Mouse (Mus musculus) macrophage (primary cell): ENCODE results near the gene Zcchc3. TPM values are rescaled to one million over a fixed set of nuclear protein-coding genes. Genes with fewer than 3 reads are reported as not detected.
"Not testable (repeated sequence)": the region's sequence is repeated elsewhere in the genome, so short reads cannot be mapped to it uniquely, and the experiment has no call there.

Experiments used
- H3K27ac ChIP-seq: fragments of 350-480 bp; formaldehyde crosslinking; 2 replicates; pipeline ENCODE4 v1.9.0; 2021
- H3K36me3 ChIP-seq: fragments of 350-480 bp; formaldehyde crosslinking; 2 replicates; pipeline ENCODE4 v1.9.0; 2021; ENCODE audit errors: inconsistent target
- H3K4me3 ChIP-seq: fragments of 350-480 bp; formaldehyde crosslinking; 2 replicates; pipeline ENCODE4 v1.9.0; 2021; ENCODE audit errors: inconsistent target
- H3K79me2 ChIP-seq: fragments of 350-480 bp; formaldehyde crosslinking; 2 replicates; pipeline ENCODE4 v1.9.0; 2021; ENCODE audit errors: inconsistent target
- WGBS: methylation state at CpG from one replicate; pipeline ENCODE4 v1.1.7; 2026; ENCODE audit warnings: inconsistent platforms; ENCODE audit not compliant: missing documents; 5-methylcytosine and 5-hydroxymethylcytosine counted together
- polyA plus RNA-seq: library from polyadenylated mRNA; stranded (reverse); fragments of 250-400 nt; gene quantifications from 3 replicates; pipeline ENCODE4 v1.2.4, GENCODE M21; 2018; ENCODE audit warnings: inconsistent platforms
- total RNA-seq, 78 experiments: library from RNA; depleted of rRNA; stranded (reverse); fragments of 250-400 nt; gene quantifications; 1 replicate in 9 of 78; 2 replicates in 24 of 78; 3 replicates in 43 of 78; 4 replicates in 2 of 78; pipeline ENCODE4 v1.2.4; 2018; ENCODE audit warnings: inconsistent platforms in 56 of 78

The Zcchc3 gene
- 1 to 10 TPM in 5 of 26 experiments, under 1 TPM in 15, not detected in 6; 0.12 to 2.5 (median 0.69) TPM for total RNA-seq (2018; cell fraction: chromatin; rRNA removed)
- 1 to 10 TPM in 6 of 26 experiments, under 1 TPM in 20; 0.14 to 1.2 (median 0.72) TPM for total RNA-seq (2018; cell fraction: cytosol; rRNA removed)
- total RNA-seq (2018; cell fraction: nucleus; rRNA removed) = 1 to 10 TPM in 10 of 26 experiments, under 1 TPM in 14, not detected in 2; 0.24 to 2.5 (median 0.77) TPM
- 0.60 to 1.1 TPM (median 0.98 TPM) in 3 replicates for polyA plus RNA-seq

DNA sequence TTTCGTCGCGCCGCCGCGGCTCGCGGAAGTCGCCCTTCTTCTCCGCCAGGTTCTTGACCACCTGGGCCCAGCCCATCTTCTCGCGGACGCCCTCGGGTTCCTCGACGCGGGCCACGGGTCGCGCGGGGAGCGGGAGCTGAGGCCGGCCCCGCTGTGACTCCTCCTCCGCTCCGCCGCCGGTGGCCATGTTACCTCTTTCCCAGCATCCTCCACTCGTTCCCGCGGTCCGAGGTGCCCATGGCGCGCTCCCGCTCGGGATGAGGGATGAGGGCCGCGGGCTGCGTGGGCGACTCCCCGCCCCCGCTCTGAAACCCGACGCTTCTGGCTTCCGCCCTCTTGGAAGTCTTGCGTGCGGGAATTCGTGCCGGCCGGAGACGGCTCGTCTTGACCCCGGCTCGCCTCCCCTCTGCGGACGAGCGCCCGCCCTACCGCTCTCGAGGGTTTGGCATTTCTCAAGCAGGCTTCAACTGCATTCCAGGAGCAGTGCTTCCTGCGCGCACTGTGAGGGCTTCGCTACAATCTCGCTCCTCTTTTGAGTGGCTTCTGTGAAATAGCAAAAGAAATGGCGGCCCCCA lies at the start of gene Zcchc3:
Gene Zcchc3, minus strand, starts transcription at position 437 of the 575 bp plus-strand sequence.
- no peaks in the 10 kb centered on the region for H3K79me2 ChIP-seq

DNA sequence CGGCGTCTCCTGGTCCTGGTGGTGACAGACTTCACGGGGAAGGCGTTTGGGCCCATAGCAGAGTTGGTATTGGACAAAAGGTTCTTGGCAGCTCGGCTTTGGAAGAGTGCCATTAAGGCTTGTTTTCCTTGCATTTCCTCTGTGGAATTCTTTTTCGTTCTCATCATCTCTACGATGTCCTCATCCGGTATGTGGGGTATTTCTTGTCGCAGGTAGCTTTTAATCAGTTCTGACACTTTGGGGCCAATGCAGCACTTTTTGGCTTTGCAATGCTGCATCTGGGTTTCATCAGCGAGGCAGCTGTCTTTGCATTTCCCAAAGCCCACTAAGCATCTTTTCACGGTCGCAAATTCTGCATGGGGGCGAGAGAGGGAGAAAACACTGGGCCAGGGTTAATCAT lies 44.4 kb upstream of the Zcchc3 start:
- Histone ChIP-seq H3K79me2 (no peaks in the 10 kb centered on the region), H3K4me3 (no peak overlapping the region), H3K27ac (no peak overlapping the region), H3K36me3 (no peaks in the 10 kb centered on the region)
- 85% methylated on average over 13 of the region's 13 CpGs for WGBS

More for the DNA sequence above, at the start of gene Zcchc3:
- H3K27ac ChIP-seq = no peak within 1 kb of the TSS
- H3K4me3 ChIP-seq = peak within 1 kb of the TSS; percentile 10; the same call in 1 of the 2 replicates
- under 1% methylated on average over 47 of the region's 65 CpGs for WGBS
- H3K36me3 ChIP-seq = no peaks in the 10 kb centered on the region

DNA sequence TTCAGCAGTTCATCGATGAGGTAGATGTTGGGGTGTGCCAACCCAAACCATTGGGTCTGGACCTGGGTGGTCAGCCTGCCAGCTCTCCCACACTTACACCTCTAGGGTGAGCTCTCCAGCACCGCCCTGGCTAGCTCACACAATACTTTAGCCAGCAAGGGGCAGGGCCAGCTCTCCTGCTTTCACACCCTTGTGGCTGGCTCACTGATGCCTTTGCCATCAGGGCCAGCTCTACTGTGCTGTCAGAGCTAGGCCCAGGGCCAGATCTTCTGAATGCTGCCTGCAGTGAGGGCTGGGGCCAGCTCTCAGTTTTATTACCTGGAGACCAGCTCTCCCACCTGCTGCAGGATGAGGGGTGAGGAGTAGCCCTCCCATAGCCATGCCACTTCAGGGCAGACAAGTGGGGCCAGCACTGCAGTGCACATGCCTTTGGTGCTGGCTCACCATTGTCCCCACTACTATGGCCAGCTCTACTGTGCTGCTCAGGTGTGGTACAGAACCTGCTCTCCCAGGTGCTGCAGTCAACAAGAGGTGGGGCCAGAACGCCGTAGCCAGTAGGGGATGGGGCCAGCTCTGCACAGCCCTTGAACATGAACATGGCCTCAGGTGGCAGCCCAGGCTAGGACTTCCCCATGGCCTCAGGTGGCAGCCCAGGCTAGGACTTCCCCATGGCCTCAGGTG lies 37.4 kb upstream of the Zcchc3 start:
- Histone ChIP-seq H3K36me3 (no peaks in the 10 kb centered on the region), H3K4me3 (no peak overlapping the region), H3K79me2 (no peaks in the 10 kb centered on the region), H3K27ac (no peak overlapping the region)
- WGBS = 87% methylated on average over 4 of the region's 4 CpGs

DNA sequence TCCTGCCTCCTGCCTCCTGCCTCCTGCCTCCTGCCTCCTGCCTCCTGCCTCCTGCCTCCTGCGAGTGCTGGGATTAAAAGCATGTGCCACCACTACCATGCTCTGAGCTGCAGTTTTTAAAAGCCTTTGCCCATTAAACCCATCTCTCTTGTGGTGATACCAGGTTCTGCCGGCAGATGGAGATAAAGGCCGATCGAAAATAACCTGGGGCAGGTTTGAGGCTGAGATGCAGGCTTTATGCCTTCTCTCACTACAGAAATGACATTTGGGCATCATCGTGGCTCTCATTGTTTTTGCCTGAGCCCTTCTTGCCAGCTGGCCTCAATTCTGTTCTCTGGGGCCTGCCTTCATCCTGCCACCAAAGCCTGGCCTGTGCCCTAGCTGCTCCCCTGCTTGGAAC lies 35.4 kb upstream of the Zcchc3 start:
- WGBS = 0% methylated on average over 4 of the region's 5 CpGs
- no peak overlapping the region for H3K4me3 ChIP-seq
- H3K27ac ChIP-seq = no peak overlapping the region
- no peaks in the 10 kb centered on the region for H3K79me2 ChIP-seq
- H3K36me3 ChIP-seq = no peaks in the 10 kb centered on the region

DNA sequence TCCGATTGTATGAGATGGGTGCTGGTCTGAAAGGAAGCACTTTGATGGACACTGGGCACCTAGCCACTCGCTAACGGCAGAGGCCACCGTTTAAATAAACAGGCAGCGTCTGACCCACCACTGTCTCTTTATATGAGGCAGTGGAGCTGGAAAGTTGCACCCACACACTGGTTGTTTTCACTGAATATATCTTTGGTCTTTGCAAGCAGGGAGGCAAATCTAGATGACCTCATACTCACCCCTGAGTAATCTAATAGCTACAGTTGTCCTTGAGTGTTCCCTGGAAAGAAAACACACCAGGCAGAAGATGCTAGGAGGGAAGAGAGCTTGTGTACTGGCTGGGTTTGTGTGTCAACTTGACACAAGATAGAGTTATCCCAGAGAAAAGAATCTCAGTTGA lies 32.6 kb upstream of the Zcchc3 start:
- H3K27ac ChIP-seq = no peak overlapping the region
- WGBS = 87% methylated on average over 5 of the region's 5 CpGs

DNA sequence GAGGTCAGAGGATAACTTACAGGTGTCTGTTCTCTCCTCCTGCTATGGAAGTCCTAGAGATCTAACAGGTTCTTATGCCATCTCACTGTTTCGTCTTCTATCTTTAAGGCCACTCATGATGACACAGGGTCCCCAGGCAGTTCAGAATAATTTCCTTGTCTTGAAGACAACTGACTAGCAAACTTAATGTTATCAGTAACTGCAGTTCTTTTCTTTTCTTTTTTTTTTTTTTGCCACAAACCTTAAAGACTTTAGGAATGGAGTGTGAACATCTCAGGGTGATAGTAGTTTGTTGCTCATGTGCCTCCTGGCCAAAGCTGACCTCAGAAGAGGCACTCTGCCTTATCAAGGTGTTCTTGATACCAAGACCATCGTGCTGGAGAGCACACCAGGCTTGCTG lies 31.8 kb upstream of the Zcchc3 start:
- 46% methylated on average over 2 of the region's 2 CpGs for WGBS
- Histone ChIP-seq H3K36me3 (no peaks in the 10 kb centered on the region), H3K27ac (no peak overlapping the region), H3K4me3 (no peak overlapping the region), H3K79me2 (no peaks in the 10 kb centered on the region)

More for the DNA sequence above, 32.6 kb upstream of the Zcchc3 start:
- no peaks in the 10 kb centered on the region for H3K79me2 ChIP-seq
- H3K36me3 ChIP-seq = no peaks in the 10 kb centered on the region
- H3K4me3 ChIP-seq = no peak overlapping the region

DNA sequence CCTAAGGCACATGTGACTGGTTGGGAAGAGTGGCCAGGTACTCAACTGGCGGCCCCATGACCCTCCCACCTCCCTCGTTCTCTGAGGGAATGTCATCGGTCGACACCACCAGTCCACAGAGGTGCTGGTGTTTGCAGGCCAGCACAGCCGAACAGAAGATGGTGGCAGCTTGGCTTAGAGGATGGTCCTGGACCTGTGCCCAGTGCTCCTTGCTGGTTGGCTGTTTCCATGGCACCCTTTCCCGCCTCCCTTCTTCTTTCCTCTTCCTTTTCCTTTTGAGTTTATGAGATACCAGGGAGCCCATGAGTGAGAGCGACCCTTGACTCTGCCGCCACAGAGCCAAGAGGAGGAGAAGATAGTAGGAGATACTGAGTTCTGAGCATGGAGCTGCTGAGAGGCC lies 28.5 kb upstream of the Zcchc3 start:
- Histone ChIP-seq H3K27ac (no peak overlapping the region), H3K79me2 (no peaks in the 10 kb centered on the region), H3K4me3 (no peak overlapping the region), H3K36me3 (no peaks in the 10 kb centered on the region)
- WGBS = 92% methylated on average over 8 of the region's 8 CpGs

DNA sequence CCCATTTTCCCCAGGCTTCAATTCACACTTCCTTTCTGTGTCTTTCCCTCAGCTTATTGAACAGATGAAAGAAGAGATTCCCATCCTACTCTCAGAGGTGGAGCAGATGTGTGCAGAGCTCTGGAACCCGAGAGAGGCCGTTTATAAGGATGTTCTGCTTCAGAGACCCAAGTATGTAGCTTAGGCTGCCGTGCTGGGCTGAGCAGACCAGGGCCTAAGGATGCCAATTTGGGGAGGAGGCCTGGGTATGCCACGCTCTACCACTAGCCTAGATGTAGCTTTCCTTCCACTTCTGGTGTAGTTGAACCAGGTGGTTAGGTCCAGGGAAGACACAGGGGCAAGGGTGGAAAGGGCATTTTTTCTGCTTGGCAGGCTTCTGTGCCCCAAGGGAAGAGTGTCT lies 27.5 kb upstream of the Zcchc3 start:
- WGBS = 79% methylated on average over 4 of the region's 4 CpGs
- Histone ChIP-seq H3K79me2 (no peaks in the 10 kb centered on the region), H3K27ac (no peak overlapping the region), H3K4me3 (no peak overlapping the region), H3K36me3 (no peaks in the 10 kb centered on the region)

DNA sequence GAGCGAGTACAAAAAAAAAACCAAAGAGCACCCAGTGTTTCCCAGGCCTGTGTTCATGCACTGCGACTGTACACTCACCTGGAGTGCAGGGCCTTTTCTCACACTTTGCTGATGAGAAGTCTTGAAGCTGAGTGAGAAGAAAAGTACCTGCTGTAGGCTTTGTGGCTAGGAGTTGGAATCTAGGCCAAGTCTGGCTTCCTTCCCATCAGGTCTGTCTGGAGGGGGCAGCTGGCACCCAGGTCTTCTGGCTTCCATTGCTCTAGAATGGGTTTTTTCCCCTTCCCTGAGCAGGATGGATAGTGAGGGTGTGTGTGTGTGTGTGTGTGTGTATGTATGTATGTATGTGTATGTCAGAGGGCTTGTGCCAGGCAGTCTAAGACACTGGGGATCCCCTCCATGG lies 25.0 kb upstream of the Zcchc3 start:
- Histone ChIP-seq H3K27ac (no peak overlapping the region), H3K4me3 (no peak overlapping the region), H3K79me2 (no peaks in the 10 kb centered on the region), H3K36me3 (no peaks in the 10 kb centered on the region)
- WGBS = 96% methylated on average over 2 of the region's 2 CpGs

DNA sequence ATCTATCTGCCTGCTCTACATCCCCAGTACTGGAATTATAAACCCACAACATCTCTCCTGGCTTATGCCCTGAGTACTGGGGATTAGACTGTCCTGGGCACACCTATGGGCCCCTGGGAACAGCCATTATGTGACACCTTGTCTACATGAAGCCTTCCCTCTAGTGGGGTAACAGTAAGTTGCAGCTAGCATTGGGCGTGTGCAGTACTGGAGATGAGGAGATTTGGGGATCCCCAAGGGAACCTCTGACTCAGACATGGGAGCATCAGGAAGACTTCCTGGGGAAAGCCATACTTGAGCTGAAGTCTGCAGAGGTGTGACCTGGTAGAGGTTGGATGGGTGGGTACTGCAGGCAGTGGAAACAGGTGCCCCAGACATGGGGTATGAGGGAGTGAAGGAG lies 24.1 kb upstream of the Zcchc3 start:
- no peaks in the 10 kb centered on the region for H3K36me3 ChIP-seq
- H3K79me2 ChIP-seq = no peaks in the 10 kb centered on the region
- H3K4me3 ChIP-seq = no peak overlapping the region
- H3K27ac ChIP-seq = no peak overlapping the region
- WGBS = 83% methylated on average over 1 of the region's 1 CpGs

DNA sequence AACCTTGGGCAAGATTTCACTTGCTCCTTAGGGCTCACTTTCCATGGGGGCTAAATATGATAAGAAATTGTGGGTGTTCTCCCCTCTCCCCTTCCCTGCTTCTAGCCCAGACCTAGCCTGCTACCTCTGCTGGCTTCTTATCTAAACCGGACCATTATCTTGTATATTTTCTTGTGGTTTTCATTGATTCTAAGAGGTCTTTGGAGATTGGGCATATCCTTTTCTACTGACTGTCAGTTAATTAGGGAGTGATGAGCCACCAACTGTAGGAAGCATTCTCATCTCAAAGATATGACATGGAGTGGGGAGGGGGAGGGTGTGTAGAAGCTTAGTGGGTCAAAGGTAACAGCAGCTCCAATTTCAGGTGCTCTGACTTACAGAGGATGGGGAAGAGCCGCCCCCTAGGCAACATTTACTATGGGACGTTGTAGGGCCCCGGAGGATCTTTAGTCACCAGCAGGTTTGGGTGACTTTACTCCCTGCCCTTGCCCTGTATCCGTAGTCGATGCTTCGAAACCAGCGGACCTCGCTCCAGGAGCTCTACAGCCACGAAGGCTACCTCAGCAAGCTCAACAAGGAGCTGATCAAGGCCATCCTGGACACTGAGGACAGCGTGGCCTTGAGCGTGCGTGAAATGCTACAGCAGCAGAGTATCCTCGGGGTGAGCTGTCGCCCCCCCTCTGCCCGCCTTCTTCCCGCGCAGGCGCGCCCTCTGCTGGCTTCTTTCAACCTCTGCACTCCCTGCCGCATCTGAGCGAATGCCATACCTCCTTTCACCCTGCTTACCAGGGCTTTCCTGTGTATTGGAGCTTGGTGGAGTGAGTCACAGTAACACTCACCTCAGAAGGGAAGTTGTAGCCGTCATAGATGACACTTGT lies 22.4 kb upstream of the Zcchc3 start:
- Histone ChIP-seq H3K27ac (no peak overlapping the region), H3K79me2 (no peaks in the 10 kb centered on the region), H3K36me3 (no peaks in the 10 kb centered on the region), H3K4me3 (no peak overlapping the region)
- 6% methylated on average over 23 of the region's 23 CpGs for WGBS

DNA sequence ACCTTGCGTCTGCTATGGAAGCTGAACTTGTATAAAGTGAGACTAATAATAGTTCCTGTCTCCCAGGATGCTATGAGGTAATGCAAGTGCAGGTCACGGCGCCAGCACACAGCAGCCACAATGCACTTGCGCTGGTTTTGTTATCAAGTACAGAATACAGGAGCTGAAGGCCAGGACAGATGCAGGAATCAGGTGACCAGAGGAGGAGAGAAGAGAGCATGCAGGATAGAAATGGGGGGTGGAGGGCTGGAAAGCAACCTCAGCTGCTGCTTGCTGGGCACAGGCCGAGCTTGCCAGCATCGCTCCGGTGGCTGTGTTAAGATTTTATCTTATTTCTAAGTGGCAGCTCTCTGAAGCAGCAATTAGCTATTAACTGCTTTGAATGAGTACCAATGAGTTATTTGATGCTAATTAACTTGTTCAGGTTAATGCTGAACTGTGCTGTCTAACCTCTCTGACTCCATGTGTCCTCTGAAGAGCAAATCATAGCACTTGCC lies 21.6 kb upstream of the Zcchc3 start:
- no peak overlapping the region for H3K4me3 ChIP-seq
- 91% methylated on average over 7 of the region's 7 CpGs for WGBS
- H3K36me3 ChIP-seq = no peaks in the 10 kb centered on the region
- no peak overlapping the region for H3K27ac ChIP-seq
- no peaks in the 10 kb centered on the region for H3K79me2 ChIP-seq

DNA sequence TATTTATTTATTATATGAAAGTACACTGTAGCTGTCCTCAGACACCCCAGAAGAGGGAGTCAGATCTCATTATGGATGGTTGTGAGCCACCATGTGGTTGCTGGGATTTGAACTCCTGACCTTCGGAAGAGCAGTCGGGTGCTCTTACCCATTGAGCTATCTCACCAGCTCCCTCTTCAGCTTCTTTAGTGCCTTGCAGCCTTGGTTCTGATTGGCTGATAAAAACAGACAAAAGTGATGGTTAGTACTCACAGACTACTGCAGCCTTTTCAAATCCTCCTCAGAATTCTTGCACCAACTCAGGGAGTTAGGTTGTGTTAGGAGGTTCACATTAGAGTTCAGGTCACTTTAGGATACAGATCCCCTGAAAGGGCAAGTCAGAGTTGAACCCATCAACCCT lies 13.7 kb upstream of the Zcchc3 start:
- H3K27ac ChIP-seq, H3K4me3 ChIP-seq, H3K36me3 ChIP-seq, H3K79me2 ChIP-seq: not testable (repeated sequence)
- WGBS = 80% methylated on average over 2 of the region's 2 CpGs

DNA sequence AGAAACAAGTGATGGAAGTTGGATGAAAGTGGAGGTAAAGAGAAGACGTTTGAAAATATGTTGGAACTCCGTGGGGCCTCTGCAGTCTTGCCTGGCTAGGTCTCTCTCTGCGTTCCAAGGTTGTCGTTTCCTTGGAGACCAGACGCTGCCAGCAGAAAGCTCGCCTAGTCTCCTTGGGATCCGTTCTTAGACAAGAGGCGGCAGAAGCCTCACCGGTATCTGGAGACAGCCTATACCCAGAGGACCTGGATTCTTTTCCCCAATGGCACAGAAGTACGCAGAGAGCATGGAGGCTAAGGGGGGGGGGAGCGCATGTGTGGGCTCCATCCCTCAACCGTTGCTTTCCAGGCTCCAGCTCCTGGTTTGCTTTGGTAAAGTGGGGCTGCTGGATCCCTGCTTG lies 12.7 kb upstream of the Zcchc3 start:
- no peak overlapping the region for H3K27ac ChIP-seq
- WGBS = 62% methylated on average over 12 of the region's 12 CpGs
- no peak overlapping the region for H3K4me3 ChIP-seq
- no peaks in the 10 kb centered on the region for H3K79me2 ChIP-seq
- H3K36me3 ChIP-seq = no peaks in the 10 kb centered on the region
